Mouse (Mus musculus) Muller cell, postnatal 12 days (primary cell): Measurements from ENCODE around the gene Birc6.
A peak's percentile ranks its signal among the peaks of the same experiment; 100 is the strongest.
"Not testable (repeated sequence)": the region's sequence is repeated elsewhere in the genome, so short reads cannot be mapped to it uniquely, and the experiment has no call there.

Experiments used
- DNase-seq: peaks from one replicate; pipeline ENCODE4 v3.0.0-alpha.2; 2015; ENCODE audit errors: inconsistent ontology term

Birc6 gene

DNA sequence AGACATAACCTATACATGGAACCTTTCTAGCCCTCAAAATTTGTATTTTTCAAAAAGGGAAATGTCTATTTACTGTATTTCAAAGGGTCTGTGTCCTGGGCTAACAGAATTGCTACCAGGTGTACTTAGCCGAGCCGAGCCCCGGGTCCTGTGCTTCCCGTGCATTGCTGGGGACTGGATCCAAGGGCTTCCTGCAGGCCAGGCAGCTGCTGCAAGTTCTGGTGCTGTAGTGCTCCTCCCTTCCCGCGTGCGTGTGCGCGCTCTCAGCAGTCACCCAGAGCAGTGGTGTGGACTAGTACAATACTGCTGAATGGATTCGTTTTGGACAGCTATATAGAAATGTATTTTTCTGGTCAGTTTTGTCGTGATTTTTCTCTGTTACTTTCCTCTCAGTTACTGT is 31.8 kb downstream of the Birc6 start:
- no peak for DNase-seq

DNA sequence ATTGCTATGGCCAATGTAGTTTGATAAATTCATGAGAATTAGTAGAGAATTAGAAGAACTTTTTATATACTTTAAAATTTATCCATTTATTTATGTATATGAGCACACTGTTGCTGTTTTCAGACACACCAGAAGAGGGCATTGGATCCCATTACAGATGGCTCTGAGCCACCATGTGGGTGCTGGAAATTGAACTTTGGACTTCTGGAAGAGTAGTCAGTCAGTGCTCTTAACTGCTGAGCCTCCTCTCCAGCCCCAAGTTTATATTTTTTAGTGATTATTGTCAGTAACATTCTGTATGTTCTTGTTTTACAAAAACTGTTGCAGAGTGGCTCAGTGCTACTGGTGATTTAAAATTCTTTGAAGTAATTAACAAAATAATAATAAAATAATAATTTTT is 36.1 kb downstream of the Birc6 start:
- no peak for DNase-seq

DNA sequence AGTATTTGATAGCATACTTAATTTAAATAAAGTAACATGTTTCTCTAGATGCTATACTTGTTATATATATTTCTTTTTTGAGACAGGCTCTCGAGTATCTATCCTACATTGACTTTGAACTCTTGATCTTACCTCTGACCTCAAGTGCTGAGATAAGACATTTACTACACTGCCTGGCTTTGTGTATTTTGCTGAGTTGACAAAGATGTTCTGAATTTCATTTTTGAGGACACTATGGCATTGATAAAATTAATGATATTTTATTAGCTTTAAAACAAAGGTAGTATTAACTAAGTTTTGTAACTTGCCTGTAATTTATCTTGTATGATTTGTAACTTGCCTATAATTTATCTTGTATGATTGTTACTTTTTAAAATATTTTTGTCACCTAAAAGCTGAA is 41.1 kb downstream of the Birc6 start:
- DNase-seq: no peak

DNA sequence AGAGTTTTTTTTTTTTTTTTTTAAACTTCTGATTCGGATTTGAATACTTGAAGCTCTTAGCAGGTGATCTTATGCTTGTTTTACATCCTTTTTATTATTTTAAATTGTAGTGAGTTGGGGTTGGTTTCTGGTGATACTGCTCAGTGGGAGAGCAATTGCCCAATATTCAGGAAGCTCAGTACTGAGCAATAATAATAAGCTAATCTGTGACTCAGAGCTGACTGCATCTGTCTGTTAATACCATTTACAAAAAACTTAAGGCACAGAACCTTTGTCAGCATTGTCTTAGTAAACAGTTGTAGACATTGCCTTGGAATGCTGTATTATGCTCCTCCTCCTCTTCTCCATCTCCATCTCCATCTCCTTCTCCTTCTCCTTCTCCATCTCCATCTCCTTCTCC is 42.5 kb downstream of the Birc6 start:
- DNase-seq: peak; percentile 41

DNA sequence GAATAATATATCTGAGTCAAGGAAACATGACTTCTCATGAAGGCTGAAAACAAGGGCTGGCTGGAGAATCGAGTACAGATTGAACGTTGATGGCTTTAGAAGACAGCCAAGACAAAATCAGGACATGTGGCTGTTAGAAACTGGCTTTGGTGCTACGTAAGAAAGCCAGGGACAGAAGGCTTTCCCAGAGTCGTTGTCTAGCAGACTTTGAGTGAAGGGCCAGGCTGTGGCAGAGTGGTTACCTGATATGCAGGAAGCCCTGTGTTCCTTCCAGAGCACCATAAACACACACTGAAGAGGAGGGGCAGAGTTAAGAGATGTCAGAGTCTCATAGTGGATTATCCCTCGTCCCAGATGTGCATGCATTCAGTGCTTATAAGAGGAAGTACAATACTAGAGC is 49.1 kb downstream of the Birc6 start:
- no peak for DNase-seq

DNA sequence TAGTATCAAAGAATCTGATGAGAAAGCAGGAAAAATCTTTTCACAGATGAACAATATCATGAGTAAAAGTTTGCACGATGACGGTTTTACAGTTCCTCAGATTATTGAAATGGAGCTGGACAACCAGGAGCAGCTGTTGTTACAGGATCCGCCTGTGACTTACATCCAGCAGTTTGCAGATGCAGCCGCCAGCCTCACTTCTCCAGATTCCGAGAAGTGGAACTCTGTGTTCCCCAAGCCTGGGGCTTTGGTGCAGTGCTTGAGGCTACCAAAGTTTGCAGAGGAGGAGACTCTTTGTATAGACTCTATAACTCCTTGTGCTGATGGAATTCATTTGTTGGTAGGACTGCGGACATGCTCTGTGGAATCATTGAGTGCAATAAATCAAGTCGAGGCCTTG is 51.5 kb downstream of the Birc6 start:
- no peak for DNase-seq

DNA sequence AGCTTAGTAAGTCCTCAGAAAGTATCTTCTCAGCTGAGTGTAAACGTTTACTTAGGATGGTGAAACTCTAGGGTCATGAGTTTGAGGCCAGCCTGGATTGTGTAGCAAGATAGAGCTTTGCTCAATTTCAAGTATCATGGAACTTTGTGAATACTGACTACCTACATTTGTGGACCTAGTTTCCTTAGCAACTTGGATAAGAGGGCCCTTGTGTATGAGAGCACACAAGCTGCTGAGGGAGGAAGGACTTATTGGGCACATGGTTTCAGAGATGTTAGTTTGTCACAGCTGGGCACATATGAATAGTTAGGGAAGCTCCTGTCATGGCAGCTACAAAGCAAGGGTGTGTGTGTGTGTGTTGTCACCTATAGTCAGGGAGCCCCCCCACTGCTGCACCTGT is 52.6 kb downstream of the Birc6 start:
- no peak for DNase-seq

DNA sequence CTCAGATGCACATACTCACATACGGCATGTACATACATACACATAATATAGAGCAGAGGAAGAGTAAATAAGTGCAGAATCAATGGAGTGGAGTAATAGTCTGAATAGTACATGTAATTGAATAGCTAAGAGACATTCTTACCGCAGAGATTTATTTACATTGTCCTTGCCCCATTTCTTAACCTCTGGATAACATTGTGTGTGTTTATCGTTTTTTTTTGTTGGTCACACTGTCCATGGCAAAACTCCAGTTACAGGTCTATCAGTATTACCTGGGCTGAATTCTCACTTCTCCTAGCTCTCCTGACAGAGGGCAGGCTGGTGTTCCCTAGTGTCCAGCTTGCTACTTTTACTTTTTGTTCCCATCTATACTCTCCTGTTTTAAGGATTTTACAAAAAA is 58.7 kb downstream of the Birc6 start:
- DNase-seq: no peak

DNA sequence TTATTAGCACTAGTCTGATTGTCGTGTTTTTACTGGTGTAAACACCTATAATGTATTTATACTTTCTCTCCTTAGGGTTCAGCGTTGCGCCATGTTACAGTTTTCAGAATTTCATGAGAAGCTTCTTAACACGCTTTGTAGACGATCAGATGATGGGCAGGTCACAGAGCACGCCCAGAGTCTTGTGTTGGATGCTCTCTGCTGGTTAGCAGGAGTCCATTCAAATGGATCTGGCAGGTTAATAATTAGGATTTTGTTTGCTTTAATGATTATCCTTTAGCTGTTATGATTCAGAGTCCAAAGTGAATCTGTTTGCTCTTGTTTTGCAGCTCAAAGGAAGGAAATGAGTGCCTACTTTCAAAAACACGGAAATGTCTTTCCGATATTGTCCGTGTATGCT is 70.8 kb downstream of the Birc6 start:
- DNase-seq: no peak

DNA sequence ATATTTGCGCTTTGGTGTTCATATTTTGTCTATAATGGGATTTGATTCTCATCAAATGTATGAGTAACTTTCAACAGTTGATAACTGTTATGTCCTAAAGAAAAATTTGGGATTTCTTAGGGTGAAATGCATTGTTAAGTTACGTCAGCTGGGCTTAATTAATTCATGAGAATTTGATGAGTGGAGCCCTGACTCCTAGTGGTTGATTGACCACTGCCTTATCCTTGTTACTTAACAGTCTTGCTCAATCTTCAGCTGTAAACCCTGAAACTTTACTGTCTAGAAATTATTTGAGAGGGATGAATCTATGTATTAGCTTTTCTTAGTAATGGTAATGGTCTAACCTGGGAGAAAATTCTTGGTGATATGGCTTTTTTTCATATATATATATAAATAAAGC is 71.3 kb downstream of the Birc6 start:
- no peak for DNase-seq

DNA sequence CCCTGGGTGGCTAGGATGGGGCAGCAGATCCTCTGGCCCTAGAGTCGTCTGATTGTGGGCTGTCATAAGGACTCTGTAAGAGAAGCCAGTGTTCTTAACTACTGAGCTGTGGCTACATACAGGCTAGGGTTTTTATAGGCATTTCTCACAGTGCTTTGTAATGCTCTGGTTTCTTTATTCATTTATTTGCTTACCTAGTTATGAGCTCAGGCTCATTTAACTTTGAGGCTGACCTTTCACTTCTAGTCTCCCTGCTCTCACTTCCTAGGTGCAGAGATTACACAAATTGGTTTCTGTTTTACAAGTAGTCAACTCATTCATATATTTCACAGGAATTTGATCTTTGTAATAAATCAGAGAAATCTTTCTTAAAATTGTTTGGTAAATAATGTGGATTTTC is 73.1 kb downstream of the Birc6 start:
- no peak for DNase-seq

DNA sequence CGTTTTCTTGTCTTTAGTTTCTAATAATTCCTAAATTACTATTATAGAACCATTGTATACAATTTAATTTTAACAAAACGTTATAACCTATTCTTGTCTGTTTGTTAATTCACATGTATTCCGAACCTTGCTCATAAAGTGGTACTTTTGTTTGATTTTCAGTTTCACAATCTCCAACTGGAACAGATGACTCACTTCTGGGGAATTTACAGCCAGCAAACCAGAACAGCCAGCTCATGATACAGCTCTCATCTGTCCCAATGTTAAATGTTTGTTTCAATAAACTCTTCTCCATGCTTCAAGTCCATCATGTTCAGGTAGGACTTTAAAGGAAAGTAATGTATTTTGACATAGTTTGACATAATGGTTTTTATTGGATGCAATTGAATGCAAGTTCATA is 102.7 kb downstream of the Birc6 start:
- DNase-seq: peak; percentile 74

DNA sequence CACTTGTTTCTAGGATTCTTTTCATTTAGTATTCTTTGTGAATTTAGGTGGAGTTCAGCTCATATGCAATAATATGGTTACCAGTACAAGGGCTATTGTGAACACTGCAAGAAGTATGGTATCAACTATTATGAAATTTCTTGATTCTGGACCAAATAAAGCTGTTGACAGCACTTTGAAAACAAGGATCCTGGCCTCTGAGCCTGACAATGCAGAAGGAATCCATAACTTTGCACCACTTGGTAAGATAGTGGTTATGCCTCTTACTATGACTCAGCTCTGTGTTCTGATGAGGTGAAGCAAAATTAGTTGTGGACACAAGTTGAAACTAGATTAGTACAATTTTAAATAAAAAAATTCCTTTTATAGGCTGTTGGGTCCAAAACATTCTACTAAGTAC is 114.3 kb downstream of the Birc6 start:
- no peak for DNase-seq

DNA sequence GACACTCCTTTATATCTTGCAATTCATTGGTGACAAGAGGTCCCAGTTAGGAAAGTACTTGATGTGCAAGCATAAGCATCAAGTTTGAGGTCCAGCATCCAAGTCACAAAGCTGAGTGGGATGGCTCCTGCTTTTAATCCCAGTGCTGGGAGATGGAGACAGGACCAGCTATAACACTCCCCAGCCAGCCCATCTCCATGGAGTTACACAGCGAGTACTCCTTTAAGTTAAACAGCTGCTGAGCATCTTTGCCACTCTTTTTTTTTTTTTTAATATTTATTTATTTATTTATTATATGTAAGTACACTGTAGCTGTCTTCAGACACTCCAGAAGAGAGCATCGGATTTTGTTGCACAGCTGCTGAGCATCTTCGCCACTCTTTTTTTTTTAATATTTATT is 130.3 kb downstream of the Birc6 start:
- no peak for DNase-seq

DNA sequence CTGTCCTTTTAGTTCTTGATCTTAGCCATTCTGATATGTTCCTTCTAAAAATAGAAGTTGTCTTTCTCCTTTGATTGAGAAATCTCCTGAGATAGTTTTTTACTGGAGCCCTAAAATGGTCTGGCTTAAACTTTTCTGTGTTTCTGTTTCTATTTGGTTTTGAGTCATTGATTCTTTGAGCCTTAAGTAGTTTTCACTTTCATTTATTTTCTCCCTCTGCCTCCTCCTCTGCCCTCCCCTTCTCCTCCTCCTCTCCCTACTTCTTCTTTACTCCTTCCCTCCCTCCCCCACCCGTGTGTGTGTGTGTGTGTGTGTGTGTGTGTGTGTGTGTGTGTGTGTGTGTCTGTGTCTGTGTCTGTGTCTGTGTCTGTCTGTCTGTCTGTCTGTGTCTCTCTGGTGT is 139.9 kb downstream of the Birc6 start:
- DNase-seq: no peak

DNA sequence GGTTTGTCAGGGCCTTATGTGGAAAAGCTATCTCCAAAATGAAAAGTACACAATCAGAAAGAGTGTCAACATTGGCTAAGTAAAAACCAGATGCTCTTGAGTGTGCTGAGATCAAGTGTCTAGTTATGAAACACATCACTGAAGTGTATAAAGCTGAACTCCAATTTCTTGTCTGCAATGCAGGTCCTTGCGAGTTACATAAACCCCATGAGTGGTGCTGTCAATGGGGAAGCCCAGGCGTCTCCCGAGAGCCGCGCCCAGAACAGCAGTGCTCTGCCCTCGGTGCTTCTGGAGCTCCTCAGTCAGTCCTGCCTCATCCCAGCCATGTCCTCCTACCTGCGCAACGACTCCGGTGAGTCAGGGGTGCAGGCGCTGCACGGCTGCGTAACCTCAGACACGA is 141.9 kb downstream of the Birc6 start:
- DNase-seq: no peak

DNA sequence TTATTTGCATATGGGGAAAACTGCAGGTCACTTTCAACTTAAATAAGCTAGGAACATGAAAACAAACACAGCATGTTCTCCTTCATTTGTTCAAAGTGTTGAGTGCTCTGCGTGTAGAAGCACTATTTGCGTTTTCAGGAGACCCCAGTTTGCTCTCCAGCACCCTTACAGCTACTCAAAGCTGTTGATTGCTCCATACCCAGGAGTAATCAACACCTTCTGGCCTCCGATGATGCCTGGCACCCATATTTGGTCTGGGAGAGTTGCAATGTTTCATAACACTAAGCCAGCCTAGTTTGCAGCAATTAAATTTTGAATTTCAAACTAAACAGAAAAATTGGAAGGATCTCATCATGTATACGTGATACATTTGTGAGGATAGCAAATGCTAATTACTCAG is 144.4 kb downstream of the Birc6 start:
- DNase-seq: no peak

DNA sequence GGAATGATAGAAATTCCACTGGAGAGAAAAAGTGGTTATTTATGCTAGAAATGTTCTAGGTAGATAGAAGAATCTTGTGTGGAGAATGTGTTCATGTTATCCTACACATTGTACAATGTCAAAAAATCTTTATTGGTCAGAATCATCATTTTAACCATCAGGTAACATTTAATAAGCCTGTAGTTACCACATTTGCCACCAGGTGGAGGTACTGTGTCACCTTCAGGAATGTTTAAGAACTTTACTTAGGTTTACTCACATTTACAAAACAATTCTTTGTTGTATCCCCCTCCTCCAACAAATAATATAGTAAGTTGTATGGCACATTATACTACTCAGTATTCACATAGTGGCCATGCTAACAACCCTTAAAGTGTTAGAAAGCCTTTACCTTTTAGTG is 145.2 kb downstream of the Birc6 start:
- DNase-seq: peak; percentile 28

DNA sequence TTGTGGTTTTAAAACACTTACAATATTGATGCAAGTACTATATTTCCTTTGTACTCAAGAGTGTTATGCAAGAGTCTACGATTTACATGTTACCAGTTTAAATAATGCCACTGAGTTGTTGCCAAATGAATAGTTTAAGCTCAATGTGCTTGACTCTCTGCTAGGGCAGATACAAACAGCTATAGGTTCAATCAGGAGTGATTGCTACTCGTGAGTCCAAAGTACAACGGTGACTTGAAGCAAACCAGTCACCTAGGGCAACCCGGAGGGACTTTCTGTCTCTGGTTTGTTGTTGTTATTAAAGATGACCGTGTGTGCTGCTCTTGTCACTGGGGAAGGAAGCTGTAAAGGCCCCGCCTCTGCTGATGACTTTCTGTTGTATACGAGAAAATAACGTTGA is 150.0 kb downstream of the Birc6 start:
- no peak for DNase-seq

DNA sequence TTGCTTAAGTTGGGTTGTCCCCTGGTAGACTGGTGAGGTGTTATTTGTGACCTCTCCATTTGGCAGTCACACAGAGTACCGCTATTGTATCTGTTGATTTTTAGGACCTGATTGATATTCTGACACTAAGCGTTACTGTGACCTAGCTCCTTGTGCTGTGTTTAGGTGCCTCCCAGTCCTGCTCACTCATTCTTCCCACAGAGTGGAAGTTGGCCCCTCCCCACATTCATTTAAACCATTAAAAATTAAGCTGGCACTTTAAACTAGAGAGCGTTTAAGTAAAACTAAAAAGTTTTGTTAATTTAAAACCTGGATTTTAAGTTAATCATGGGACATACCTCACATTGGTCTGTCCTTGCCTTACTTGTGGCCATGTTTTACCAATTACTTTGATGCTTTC is 156.8 kb downstream of the Birc6 start:
- no peak for DNase-seq

DNA sequence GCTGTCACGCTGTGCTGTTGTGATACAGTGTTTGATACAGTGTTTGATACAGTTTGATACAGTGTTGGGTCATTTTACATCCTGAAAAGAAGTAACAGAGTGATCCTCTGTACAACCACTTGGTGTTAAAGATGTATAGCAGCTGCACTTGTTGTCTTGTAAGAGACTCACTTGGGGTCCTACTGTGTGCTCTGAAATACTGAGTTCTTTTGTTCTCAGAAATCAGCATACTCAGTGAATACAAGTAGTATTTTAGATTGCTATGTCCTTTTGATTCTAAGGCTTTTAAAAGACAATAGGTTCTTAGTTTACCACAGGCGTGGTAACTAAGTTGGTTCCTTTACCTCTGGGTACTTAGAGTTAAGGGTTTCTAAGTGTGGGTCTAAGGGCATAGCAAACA is 160.5 kb downstream of the Birc6 start:
- DNase-seq: no peak

DNA sequence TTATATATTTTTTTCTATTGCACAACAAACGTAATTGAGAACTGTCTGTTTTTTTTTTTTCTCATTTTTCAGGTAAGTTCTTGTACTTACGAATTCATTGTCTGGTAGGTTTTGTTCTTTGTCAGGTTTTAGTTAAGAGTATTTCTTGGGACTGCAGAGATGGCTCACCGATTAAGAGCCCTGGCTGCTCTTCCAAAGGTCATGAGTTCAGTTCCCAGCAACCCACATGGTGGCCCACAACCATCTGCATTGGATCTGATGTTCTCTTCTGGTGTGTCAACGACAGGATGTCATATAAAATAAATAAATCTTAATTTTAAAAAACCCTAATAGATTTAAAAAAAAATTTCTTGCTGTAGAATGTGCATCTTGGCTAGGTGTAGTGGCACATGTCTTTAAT is 161.3 kb downstream of the Birc6 start:
- DNase-seq: no peak

DNA sequence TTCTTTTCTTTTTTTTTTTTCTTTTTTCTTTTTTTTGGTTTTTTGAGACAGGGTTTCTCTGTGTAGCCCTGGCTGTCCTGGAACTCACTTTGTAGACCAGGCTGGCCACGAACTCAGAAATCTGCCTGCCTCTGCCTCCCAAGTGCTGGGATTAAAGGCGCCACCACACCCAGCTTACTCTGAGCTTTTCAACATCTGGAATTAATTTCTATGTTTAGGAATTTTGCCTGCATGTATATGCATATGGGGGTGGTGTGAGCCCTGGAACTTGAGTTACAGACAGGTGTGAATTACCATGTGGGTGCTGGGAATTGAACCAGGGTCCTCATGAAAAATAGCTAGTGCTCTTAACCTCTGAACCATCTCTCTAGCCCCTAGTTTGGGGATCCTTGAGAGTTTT is 173.6 kb downstream of the Birc6 start:
- DNase-seq: not testable (repeated sequence)

DNA sequence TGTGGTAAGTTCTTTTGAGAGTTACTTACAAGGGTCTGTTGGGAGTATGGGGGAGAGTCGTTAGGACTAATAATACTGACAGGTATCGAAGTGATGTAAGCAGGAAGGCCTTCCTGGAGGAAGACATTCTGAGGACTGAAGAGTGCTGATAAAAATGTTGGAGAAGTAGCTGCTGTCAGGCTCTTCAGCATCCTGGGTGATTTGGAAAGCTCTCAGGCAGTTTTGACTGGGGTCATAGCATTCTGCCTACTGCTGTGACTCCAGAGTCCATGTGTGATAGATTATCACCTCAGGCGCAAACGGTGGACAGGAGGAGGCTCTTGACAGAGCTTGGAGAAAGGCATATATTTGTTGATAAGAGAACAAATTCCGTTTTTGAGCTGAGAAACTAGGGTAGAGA is 177.4 kb downstream of the Birc6 start:
- no peak for DNase-seq

DNA sequence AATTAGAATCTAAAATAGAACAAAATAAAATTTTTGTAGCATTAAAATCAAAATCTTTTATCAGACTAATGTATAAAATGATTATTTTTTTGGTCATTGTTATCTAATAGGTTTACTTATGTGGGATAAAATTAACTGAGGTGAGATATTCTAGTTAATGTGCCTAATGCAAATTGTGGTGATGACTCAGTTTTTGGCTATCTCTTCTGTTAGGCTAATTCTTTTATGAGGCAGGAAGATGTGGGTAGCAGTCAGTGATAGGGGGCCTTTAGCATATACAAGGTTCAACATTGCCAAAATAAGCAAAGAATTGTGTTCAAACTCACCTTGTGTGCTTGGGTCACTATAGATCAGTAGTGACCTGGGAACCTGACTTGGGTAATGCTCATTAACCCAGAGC is 178.5 kb downstream of the Birc6 start:
- no peak for DNase-seq
